Mouse (Mus musculus) urinary bladder, postnatal 10 days (tissue): ENCODE measurements around the gene Olfr1200.

Source experiments
- DNase-seq: peaks from one replicate; pipeline ENCODE4 v3.0.0; 2022; ENCODE audit warnings: low spot score

Olfr1200 gene

DNA sequence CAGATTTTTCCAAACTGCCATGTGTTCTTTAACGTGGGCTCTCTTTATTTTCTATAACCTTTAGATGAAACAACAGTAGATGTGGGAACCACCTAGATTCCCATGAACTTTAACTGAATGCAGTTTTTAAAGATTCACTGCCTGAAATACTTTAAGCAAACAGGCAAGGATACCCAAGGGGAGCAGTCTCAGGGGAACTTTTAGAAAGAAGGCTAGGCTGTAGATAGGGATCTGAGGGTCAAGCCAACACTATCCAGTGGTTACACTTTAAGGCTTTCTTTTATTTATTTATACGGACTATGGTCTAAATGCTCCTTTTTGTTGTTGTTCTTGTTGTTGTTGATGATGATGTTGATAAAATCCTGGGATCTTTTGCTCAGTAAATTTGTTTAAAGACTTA lies at the start of gene Olfr1200:
TSS of gene Olfr1200 (minus strand) at position 101 of the 400 bp plus-strand sequence.
- DNase-seq, result no peak

- DNase-seq, result no peak
These were observed 43.9 kb upstream of the Olfr1200 start, which contains the start of gene Olfr1202 for GRCm38 (mm10) chr2:88814196-88814595. Olfr1202 (plus strand) TSS chr2:88814496.

DNA sequence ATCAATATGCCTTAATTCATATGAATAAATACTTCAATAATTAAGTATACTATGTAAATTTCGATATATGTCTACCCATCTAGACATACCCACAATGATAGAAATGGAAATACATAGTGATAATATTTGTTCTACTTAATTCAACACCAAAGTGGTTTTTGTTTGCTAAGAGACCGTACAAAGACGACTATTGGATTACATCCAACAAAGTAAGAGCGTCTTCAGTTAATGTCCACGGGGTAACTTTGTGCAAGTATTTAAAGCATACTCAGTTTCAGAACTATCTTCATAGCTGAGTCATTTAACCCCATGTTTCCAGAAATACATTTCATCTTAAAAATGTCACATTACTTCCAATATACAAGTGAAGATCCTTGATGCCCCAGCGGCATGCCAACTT lies 22.4 kb upstream of the Olfr1200 start, which contains the start of gene Olfr1201:
TSS of gene Olfr1201 (plus strand) at position 301 of the 400 bp plus-strand sequence.
- DNase-seq, result no peak

DNA sequence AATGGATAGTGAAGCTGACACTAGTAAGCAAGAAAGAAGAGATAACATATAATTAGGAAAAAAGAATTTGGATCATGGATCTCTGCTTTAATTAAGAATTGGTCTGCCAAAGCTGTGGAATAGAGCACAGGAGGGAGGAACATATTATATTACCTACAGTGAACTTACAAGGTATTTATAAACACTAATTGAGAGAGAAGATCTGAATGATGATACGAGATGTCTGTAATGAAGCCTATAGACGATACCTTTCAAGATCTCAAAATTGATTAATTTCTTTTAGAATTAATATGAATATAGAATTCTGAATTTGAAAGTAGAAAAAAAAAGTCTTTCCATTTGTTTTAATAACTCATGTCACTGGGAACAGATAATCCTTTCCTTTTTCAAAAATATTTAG lies 9.9 kb downstream of the Olfr1200 start, which contains the start of gene Olfr1199:
TSS of gene Olfr1199 (minus strand) at position 101 of the 400 bp plus-strand sequence.
- no peak for DNase-seq

- no peak for DNase-seq
These were observed 19.0 kb downstream of the Olfr1200 start, which contains the start of gene Olfr1198 for GRCm38 (mm10) chr2:88751270-88751669. Olfr1198 (minus strand) TSS chr2:88751370.

DNA sequence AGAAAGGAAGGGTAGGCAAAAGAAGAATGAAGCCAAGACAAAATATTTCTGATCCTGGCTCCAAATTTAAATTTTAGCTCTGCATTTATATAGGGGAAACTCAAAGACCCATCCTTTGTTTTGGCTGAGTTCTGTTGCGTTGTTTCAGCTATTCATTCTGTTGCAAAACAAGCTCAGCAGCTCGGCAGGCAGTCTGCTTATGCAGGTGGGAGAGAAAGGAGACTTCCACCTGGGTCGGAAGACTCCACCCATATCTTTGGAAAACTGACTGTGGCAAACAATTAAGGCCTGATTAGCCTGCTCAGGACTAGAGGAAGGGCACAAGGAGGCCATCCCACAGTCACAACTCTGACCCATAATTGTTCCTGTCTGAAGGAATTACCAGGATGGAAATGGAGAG lies 26.9 kb downstream of the Olfr1200 start:
- DNase-seq, result no peak

DNA sequence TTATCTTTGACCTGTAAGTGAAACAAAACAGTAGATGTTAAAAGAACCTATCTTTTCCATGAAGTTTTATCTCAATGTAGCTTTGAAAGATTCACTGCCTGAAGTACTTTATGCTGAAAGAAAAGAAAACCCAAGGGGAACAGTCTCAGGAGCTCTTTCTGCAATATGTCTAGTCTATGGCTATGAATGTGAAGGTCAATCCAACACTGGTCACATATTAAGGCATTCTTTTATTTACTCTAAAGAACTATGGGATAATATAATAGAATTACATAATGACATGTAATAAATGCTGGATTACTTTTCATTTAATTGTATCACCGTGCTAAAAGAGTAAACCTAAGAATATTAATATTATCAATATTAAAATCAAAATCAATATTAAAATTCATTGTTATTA lies 38.0 kb downstream of the Olfr1200 start, which contains the start of gene Olfr1197:
TSS of gene Olfr1197 (minus strand) at position 101 of the 400 bp plus-strand sequence.
- no peak for DNase-seq
